Mouse (Mus musculus) heart, embryonic 10.5 days (tissue): ENCODE results near the gene Doc2g. TPM values are rescaled to one million over a fixed set of nuclear protein-coding genes. Genes with fewer than 3 reads are reported as not detected.
"Not testable (repeated sequence)": the region's sequence is repeated elsewhere in the genome, so short reads cannot be mapped to it uniquely, and the experiment has no call there.

Experiments used
- DNase-seq: peaks from one replicate; pipeline ENCODE4 v3.0.0-alpha.2; 2017; ENCODE audit warnings: low spot score
- H3K27ac ChIP-seq: fragments of 300-500 bp; sonication (generic); 2 replicates; pipeline ENCODE4 v1.5.1; 2016; ENCODE audit warnings: mild to moderate bottlenecking
- H3K27me3 ChIP-seq: fragments of 300-500 bp; sonication (generic); 2 replicates; pipeline ENCODE4 v1.6.1; 2016; ENCODE audit warnings: mild to moderate bottlenecking; ENCODE audit not compliant: poor library complexity, insufficient read depth, severe bottlenecking
- H3K36me3 ChIP-seq: fragments of 300-500 bp; sonication (generic); 2 replicates; pipeline ENCODE4 v1.6.1; 2016; ENCODE audit warnings: mild to moderate bottlenecking, moderate library complexity
- H3K4me1 ChIP-seq: fragments of 300-500 bp; sonication (generic); 2 replicates; pipeline ENCODE4 v1.6.1; 2016; ENCODE audit warnings: mild to moderate bottlenecking
- H3K4me3 ChIP-seq: fragments of 300-500 bp; sonication (generic); 2 replicates; pipeline ENCODE4 v1.5.1; 2016; ENCODE audit warnings: mild to moderate bottlenecking, moderate library complexity
- H3K9me3 ChIP-seq: fragments of 300-500 bp; sonication (generic); 2 replicates; pipeline ENCODE4 v1.6.1; 2016; ENCODE audit warnings: mild to moderate bottlenecking, moderate library complexity
- WGBS: fragments of 180-500 bp; shearing (Covaris S2); methylation state at CpG from one replicate; pipeline ENCODE4 v1.1.7; 2016; 5-methylcytosine and 5-hydroxymethylcytosine counted together
- polyA plus RNA-seq: library from polyadenylated mRNA; unstranded; fragments of >200 nt; fragmentation: Nextera tagmentation; extraction: Ambion mirVana; gene quantifications from 2 replicates; pipeline ENCODE4 v1.2.1, GENCODE M21; 2016

Doc2g gene
- 32.4 and 75.0 TPM in 2 replicates for polyA plus RNA-seq

DNA sequence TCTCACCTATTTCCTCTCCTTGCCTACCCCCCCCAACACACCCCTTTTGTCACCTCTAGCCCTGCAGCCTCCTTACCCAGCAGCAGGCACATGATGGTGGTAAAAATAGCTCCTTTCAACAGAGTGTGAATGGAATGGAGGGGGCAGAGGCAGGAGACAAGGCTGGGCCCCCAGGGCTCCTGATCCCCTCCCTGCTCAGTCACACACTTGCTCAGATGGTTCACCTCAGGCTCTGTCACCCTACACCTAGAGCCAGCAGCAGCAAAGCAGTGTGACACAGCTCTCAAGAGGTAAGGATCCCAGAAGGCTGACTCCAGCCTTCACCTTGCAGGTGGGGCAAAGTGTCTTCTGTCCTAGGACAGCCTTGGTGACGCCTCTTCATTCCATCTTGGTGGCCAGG lies at the start of gene Doc2g:
TSS of gene Doc2g (plus strand) at position 202 of the 400 bp plus-strand sequence.
- H3K4me3 ChIP-seq, result peak within 1 kb of the TSS; percentile 82
- no peak for DNase-seq
- H3K27me3 ChIP-seq, result 0 out of 2 replicates have a peak, but pooled peaks cover 7% of the 10 kb centered on the region
- peak within 1 kb of the TSS; percentile 97 for H3K27ac ChIP-seq
- H3K9me3 ChIP-seq, result no peaks in the 10 kb centered on the region
- H3K36me3 ChIP-seq, result peaks cover 44% of the 10 kb centered on the region
- 63% methylated on average over 1 of the region's 1 CpGs for WGBS
- H3K4me1 ChIP-seq, result peaks cover 57% of the 10 kb centered on the region

DNA sequence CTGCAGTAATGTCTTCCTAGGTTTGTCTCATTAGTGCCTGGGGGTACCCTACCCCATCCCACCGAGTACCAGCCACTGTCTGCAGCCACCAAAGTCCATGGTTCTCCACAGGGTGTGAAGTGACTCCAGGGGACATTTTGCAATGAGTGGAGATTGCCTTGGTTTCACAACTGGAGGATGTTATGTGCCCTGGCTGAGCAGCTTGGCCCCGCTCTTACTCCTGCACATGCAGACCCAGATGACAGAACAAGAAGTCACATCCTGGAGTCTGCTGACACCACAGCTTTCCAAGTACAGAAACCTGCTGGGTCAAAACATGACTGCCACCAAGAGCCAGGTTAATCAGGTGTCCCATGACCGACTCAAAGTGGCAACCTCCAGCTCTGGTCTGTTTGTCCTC lies 48.1 kb upstream of the Doc2g start:
- DNase-seq, result no peak
- Histone ChIP-seq H3K27me3 (0 out of 2 replicates have a peak, but pooled peaks cover 7% of the 10 kb centered on the region), H3K27ac (no peak overlapping the region), H3K4me3 (no peak overlapping the region), H3K36me3 (no peaks in the 10 kb centered on the region), H3K4me1 (peaks cover 14% of the 10 kb centered on the region), H3K9me3 (no peaks in the 10 kb centered on the region)
- WGBS, result 79% methylated on average over 3 of the region's 3 CpGs

DNA sequence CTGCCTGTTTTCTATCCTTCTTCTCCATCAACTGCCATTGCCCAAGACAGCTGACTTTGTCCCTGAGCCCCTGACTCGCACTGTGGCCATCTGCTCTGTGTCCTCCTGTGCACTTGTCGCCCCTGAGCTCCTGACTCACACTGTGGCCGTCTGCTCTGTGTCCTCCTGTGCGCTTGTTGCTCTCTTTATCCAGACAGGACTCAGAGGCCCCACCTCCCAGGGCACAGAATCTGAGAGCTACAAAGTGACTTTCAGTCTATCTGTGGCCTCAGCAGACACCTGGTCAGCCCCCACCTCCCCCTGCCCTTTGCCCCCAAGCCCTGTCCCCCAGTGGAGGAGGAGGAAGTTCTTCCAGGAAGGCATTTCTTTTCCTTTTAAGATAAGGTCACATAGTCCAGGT lies 47.3 kb upstream of the Doc2g start:
- 26% methylated on average over 4 of the region's 4 CpGs for WGBS
- no peak overlapping the region for H3K4me3 ChIP-seq
- DNase-seq, result no peak

DNA sequence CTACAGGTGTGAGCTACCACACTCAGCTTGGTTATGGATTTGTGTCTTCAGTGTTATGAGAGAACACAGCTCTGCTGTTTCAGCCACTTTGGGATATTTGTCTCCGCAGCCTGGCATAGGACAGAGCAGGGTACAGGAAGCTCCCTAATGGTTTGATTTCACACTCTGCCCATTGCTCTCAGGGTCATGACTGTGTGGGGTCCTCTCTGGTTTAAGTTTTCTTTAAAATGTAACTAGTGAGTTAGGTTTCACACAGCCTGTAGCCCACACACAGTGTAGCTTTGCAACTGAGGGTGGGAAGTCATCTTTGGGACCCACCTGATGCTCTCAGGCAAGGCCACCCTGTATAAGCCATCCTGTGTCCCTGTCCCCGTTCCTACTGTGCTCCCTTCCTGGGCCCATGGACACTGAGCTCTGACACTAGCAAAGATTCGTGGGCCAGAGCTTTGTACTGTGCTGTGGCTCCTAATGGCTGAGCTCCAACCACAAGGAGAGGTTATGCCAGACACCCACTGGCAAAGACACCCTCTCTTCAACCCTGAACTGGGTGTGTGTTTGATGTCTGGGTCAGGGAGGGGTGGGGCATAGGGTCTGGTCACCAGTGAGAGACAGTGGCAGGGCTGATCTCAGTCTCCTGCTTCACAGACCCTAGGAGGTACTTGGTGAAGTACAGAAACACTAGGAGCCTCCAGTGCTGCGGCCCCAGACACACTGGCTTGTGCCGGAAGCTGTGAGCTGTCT lies 45.6 kb upstream of the Doc2g start:
- H3K4me3 ChIP-seq, H3K36me3 ChIP-seq, H3K27me3 ChIP-seq, H3K9me3 ChIP-seq, H3K27ac ChIP-seq, DNase-seq: not testable (repeated sequence)
- H3K4me1 ChIP-seq, result peaks cover 14% of the 10 kb centered on the region
- WGBS, result 65% methylated on average over 5 of the region's 5 CpGs

More for the DNA sequence above, 47.3 kb upstream of the Doc2g start:
- Histone ChIP-seq H3K36me3 (no peaks in the 10 kb centered on the region), H3K27ac (0 out of 2 replicates have a peak overlapping the region, but pooled peaks have one; percentile 36), H3K4me1 (peaks cover 14% of the 10 kb centered on the region), H3K27me3 (0 out of 2 replicates have a peak, but pooled peaks cover 7% of the 10 kb centered on the region), H3K9me3 (no peaks in the 10 kb centered on the region)

DNA sequence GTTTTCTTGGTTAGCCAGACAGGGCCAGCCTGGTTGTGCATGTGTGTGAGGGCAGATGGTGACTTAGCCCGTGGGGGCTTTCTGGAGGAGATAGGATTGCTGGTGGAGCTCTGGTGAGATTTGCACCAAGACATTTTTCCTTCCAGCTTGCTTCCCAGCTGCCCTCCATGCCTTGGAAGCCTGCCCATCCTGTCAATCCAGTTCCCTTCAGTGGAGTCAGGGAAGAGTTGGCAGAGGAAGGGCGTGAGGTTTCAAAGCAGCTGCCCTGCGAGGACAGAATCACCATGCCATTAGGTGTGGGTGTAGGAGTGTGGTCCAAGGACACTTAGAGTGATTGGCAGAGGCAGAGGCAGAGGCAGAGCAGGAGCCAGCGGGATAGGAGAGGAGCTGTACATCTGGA lies 44.6 kb upstream of the Doc2g start, which contains the start of gene Aldh3b3:
TSS of gene Aldh3b3 (plus strand) at position 176 of the 400 bp plus-strand sequence.
- no peak within 1 kb of the TSS for H3K27ac ChIP-seq
- no peak for DNase-seq
- H3K27me3 ChIP-seq, result 0 out of 2 replicates have a peak, but pooled peaks cover 7% of the 10 kb centered on the region
- no peak within 1 kb of the TSS for H3K4me3 ChIP-seq
- peaks cover 18% of the 10 kb centered on the region for H3K4me1 ChIP-seq
- H3K9me3 ChIP-seq, result no peaks in the 10 kb centered on the region
- WGBS, result 74% methylated on average over 4 of the region's 4 CpGs
- no peaks in the 10 kb centered on the region for H3K36me3 ChIP-seq

DNA sequence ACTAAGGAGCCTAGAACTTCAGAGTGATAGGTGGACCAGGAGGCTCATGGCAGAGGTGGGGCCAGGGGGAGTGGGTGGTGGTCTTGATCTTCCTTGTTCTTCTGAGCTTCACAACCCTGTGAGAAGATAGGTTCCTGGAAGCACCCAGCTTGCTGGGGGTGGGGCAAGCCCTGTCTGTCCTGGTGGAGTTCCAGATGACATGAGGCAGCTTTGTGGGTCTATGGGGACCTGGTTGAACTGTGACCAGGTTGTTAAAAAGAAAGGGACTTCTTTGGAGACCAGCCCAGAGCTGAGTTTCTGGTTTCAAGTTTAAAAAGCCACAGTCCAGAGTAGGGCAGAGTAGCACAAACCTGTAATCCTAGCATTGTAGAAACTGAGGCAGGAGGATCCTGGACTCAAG lies 44.1 kb upstream of the Doc2g start:
- Histone ChIP-seq H3K36me3 (no peaks in the 10 kb centered on the region), H3K9me3 (no peaks in the 10 kb centered on the region), H3K27me3 (0 out of 2 replicates have a peak, but pooled peaks cover 11% of the 10 kb centered on the region), H3K27ac (no peak overlapping the region), H3K4me3 (no peak overlapping the region), H3K4me1 (peaks cover 18% of the 10 kb centered on the region)
- DNase-seq, result no peak

DNA sequence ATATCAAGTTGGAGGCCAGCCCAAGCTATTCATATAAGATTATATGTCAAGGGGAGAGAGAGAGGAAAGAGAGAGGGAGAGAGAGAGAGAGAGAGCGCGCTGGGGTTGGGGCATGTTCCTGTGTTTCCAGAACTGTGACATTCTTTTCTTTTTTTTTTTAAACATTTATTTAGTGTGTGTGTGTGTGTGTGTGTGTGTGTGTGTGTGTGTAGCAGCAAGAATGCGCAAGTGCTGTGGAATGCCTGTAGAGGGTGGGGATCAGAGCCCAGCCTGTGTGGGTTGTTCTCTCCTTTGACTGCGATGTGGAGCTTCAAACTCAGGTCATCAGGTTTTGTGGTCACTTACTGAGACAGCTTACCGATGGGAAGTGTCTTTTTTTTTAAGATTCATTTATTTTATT lies 42.9 kb upstream of the Doc2g start:
- Histone ChIP-seq H3K4me1 (peaks cover 12% of the 10 kb centered on the region), H3K36me3 (no peaks in the 10 kb centered on the region), H3K27ac (no peak overlapping the region), H3K9me3 (no peaks in the 10 kb centered on the region), H3K4me3 (no peak overlapping the region), H3K27me3 (0 out of 2 replicates have a peak, but pooled peaks cover 13% of the 10 kb centered on the region)
- 77% methylated on average over 5 of the region's 5 CpGs for WGBS
- DNase-seq, result no peak

DNA sequence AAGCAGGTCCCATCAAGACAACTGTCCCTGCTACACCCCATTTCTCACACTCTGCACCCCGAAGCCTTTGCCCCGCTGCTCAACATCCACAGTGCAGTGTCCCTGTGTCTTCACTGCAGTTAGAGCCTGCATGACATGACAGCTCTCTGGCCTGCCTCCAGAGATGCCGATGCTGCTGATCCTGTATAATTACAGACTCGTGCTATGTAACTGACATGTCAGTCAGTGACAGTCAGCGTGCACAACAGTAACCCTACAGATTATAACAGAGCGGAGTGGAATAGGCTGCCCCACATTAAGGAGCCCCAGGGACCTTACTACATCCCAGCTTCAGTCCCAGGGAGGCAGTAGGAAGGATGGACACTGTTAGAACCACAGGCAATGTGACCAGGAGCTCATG lies 41.3 kb upstream of the Doc2g start:
- H3K27ac ChIP-seq, H3K36me3 ChIP-seq, H3K9me3 ChIP-seq, DNase-seq, H3K4me1 ChIP-seq, H3K4me3 ChIP-seq: not testable (repeated sequence)
- 0 out of 2 replicates have a peak, but pooled peaks cover 10% of the 10 kb centered on the region for H3K27me3 ChIP-seq
- WGBS, result 88% methylated on average over 6 of the region's 6 CpGs

DNA sequence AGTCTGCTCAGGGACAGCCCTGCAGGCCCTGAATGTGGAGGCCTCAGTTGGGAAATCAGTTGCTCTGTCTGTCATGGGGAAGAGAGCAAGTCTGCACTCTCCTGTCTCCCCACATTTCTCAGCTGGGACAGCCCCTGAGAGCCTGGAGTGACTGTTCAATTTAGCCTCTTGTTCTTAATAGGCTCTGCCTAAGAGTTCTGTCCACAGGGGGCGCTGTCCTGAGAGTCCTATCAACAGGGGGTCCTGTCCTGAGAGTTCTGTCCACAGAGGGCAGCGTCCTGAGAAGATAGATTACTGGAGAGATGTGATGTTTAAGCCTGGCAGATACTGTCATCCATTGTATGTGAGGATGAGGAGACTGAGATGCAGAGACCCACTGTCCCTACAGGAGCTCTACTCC lies 40.6 kb upstream of the Doc2g start:
- H3K27ac ChIP-seq, result no peak overlapping the region
- no peak overlapping the region for H3K4me3 ChIP-seq
- peaks cover 14% of the 10 kb centered on the region for H3K4me1 ChIP-seq
- 0 out of 2 replicates have a peak, but pooled peaks cover 10% of the 10 kb centered on the region for H3K27me3 ChIP-seq
- H3K9me3 ChIP-seq, result no peaks in the 10 kb centered on the region
- no peak for DNase-seq
- 8% methylated on average over 2 of the region's 2 CpGs for WGBS
- H3K36me3 ChIP-seq, result no peaks in the 10 kb centered on the region

DNA sequence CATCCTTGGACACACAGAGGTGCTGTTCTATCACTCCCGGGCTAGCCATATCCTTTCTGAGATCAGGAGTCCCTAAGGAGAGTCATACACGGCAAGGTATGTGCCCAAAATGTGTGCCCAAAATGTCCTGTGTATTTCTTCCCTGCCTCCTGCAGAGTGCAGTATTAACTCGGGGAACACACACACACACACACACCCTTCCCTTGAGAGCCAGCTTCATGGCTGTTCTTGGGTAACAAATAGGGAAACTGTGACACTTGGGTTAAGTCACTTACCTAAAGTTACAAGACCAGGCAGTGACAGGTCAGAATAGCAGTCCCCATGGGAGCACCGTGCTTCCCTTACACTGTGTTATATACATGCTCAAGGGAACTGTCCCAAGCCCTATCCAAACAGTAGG lies 39.1 kb upstream of the Doc2g start:
- H3K4me3 ChIP-seq, result no peak overlapping the region
- H3K36me3 ChIP-seq, result no peaks in the 10 kb centered on the region
- H3K27me3 ChIP-seq, result 0 out of 2 replicates have a peak, but pooled peaks cover 11% of the 10 kb centered on the region
- H3K27ac ChIP-seq, result no peak overlapping the region
- peaks cover 23% of the 10 kb centered on the region for H3K4me1 ChIP-seq
- no peaks in the 10 kb centered on the region for H3K9me3 ChIP-seq
- DNase-seq, result no peak
- 75% methylated on average over 4 of the region's 4 CpGs for WGBS

DNA sequence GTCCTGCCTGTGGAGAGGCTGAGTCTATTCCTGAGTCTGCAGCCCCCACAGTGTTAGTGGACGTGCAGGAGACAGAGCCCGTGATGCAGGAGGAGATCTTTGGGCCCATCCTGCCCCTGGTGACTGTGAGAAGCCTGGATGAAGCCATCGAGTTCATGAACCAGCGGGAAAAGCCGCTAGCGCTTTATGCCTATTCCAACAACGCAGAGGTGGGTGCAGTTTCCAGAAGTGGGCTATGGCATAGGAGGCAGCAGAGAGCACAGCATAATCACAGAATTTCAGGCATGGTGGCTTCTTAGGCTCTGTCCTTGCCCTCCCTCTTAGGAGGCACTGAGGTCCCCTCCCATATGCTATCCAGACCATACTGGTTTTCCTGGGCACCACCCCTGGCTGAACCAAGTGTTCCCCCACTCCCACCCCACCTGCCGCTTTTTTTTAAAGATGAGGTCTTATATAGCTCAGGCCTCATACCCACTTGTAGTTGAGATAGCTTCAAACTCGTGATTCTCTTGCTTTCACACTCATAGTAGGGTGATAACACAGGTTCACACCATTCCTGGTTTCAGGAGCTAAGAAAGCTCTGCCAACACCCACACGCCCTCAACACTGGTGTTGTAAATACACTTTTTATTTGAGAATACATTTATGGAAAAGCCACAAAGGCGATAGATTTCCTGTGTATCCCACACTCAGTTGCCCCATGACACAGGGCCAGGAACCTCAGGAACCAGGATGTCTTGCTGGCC lies 36.6 kb upstream of the Doc2g start:
- DNase-seq, result no peak
- Histone ChIP-seq H3K4me1 (peaks cover 31% of the 10 kb centered on the region), H3K27ac (no peak overlapping the region), H3K27me3 (0 out of 2 replicates have a peak, but pooled peaks cover 22% of the 10 kb centered on the region), H3K4me3 (no peak overlapping the region), H3K36me3 (no peaks in the 10 kb centered on the region), H3K9me3 (no peaks in the 10 kb centered on the region)
- WGBS, result 62% methylated on average over 11 of the region's 11 CpGs

DNA sequence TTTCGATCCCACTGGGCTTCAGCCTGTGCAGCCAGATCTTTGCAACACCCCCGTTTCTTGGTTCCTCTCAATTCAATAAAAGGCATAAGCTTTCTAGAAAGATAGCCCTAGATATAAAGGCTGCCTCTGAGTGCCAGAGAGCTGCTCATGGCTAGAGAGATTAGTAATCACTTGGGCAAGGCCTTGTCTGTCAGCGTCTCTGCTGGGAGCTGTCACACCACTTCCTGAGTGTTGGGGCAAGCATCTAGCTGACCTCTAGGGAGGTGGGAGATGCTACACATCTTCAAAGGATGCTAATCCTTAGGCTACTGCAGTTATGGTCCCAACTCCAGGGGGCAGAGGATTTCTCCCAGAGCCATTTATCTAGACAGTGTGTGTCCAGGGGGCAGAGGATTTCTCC lies 35.9 kb upstream of the Doc2g start:
- 0 out of 2 replicates have a peak, but pooled peaks cover 23% of the 10 kb centered on the region for H3K27me3 ChIP-seq
- H3K4me1 ChIP-seq, result peaks cover 32% of the 10 kb centered on the region
- no peak overlapping the region for H3K4me3 ChIP-seq
- H3K27ac ChIP-seq, result no peak overlapping the region
- DNase-seq, result no peak
- no peaks in the 10 kb centered on the region for H3K9me3 ChIP-seq
- WGBS, result 32% methylated on average over 3 of the region's 3 CpGs
- no peaks in the 10 kb centered on the region for H3K36me3 ChIP-seq

DNA sequence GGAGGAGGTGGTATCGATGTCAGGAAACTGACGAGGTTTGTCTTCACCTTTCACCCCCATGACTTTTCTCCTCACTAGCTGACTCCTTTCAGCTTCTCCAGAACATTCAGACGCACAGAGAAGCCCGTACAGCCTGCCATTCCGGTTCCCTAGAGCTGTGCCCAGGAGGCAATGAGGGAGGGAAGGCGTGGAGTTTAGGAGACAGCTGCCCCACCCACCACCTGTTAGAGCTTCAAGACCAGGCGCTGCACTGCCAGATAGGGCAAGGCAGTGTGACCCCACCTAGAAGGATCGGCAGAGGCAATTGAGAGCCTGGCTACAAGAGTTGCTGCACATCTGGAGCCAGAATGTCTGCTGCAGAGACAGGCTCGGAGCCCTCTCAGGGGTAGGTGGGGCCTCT lies 30.9 kb upstream of the Doc2g start, which contains the start of gene Aldh3b2:
TSS of gene Aldh3b2 (plus strand) at position 100 of the 400 bp plus-strand sequence.
- WGBS, result 39% methylated on average over 9 of the region's 9 CpGs
- H3K4me1 ChIP-seq, result peaks cover 23% of the 10 kb centered on the region
- no peaks in the 10 kb centered on the region for H3K36me3 ChIP-seq
- H3K4me3 ChIP-seq, result no peak within 1 kb of the TSS
- H3K27me3 ChIP-seq, result peaks cover 22% of the 10 kb centered on the region; the same call in 1 of the 2 replicates
- no peak within 1 kb of the TSS for H3K27ac ChIP-seq
- no peak for DNase-seq
- H3K9me3 ChIP-seq, result no peaks in the 10 kb centered on the region
